Mouse (Mus musculus) hindbrain, embryonic 14.5 days (tissue): Measurements from ENCODE around the gene Rsph6a. TPM values are rescaled to one million over a fixed set of nuclear protein-coding genes. Genes with fewer than 3 reads are reported as not detected.
A peak's percentile ranks its signal among the peaks of the same experiment; 100 is the strongest.

Source experiments
- ATAC-seq: fragments of 200-750 bp; cut with Nextera tagmentation; 2 replicates; pipeline ENCODE4 v1.8.0; 2017; ENCODE audit warnings: moderate number of reproducible peaks, mild to moderate bottlenecking, moderate TSS enrichment, moderate library complexity; ENCODE audit not compliant: low FRiP score
- DNase-seq: peaks from one replicate; pipeline ENCODE4 v3.0.0-alpha.2; 2015; ENCODE audit warnings: low spot score
- H3K27ac ChIP-seq: fragments of 300-500 bp; sonication (generic); 2 replicates; pipeline ENCODE4 v1.5.1; 2014; ENCODE audit warnings: mild to moderate bottlenecking, moderate library complexity
- H3K27me3 ChIP-seq: fragments of 300-500 bp; sonication (generic); 2 replicates; pipeline ENCODE4 v1.6.1; 2014; ENCODE audit warnings: mild to moderate bottlenecking, low read length, mixed read lengths; ENCODE audit not compliant: control insufficient read depth, insufficient read depth
- H3K36me3 ChIP-seq: fragments of 300-500 bp; sonication (generic); replicated peaks from 2 replicates; pipeline ENCODE4 v1.6.1; 2014; ENCODE audit not compliant: control insufficient read depth, insufficient read depth
- H3K4me1 ChIP-seq: fragments of 300-500 bp; sonication (generic); replicated peaks from 2 replicates; pipeline ENCODE4 v1.6.1; 2014; ENCODE audit warnings: antibody characterized with exemption, low read length, mixed read lengths; ENCODE audit not compliant: control insufficient read depth, insufficient read depth
- H3K4me2 ChIP-seq: fragments of 300-500 bp; sonication (generic); replicated peaks from 2 replicates; pipeline ENCODE4 v1.6.1; 2014; ENCODE audit warnings: mild to moderate bottlenecking, moderate library complexity
- H3K4me3 ChIP-seq: fragments of 300-500 bp; sonication (generic); replicated peaks from 2 replicates; pipeline ENCODE4 v1.5.1; 2014; ENCODE audit warnings: mild to moderate bottlenecking, low read length
- H3K9ac ChIP-seq: fragments of 300-500 bp; sonication (generic); 2 replicates; pipeline ENCODE4 v1.6.1; 2014
- H3K9me3 ChIP-seq: fragments of 300-500 bp; sonication (generic); 2 replicates; pipeline ENCODE4 v1.6.1; 2016; ENCODE audit warnings: low read length; ENCODE audit not compliant: control insufficient read depth
- WGBS: fragments of 180-500 bp; shearing (Covaris S2); extraction: QIAGEN DNeasy Blood & Tissue Kit; methylation state at CpG from one replicate; pipeline ENCODE4 v1.1.7; 2014; 5-methylcytosine and 5-hydroxymethylcytosine counted together
- polyA plus RNA-seq: library from polyadenylated mRNA; unstranded; fragments of >200 nt; fragmentation: Nextera tagmentation; extraction: Ambion mirVana; gene quantifications from 2 replicates; pipeline ENCODE4 v1.2.1, GENCODE M21; 2014

Rsph6a gene
- polyA plus RNA-seq, 1 experiment from 2014 or later, result 0.43 TPM

DNA sequence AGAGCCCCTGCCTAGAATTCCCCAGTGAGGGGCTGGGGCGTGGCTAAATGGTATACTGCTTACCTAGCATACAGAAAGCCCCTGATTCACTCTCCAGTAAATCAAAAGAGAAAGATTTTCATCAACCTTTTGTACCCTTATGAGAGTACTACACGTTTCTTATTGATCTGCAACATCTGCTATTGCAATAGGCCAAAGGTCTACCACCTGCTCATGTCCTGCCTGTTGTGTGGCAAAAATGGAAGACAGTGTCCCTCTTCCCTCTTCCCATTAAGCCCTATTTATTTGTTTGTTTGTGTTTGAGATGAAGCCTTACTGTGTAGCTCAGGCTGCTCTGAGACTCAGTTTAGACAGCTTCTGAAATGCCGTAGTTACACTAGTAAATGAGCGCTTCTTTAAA is 38.4 kb upstream of the Rsph6a start:
- Histone ChIP-seq H3K4me1 (0 out of 2 replicates have a peak, but pooled peaks cover 7% of the 10 kb centered on the region), H3K4me2 (no peak overlapping the region), H3K9ac (no peak overlapping the region), H3K36me3 (no peaks in the 10 kb centered on the region), H3K4me3 (no peak overlapping the region), H3K27me3 (peaks cover 4% of the 10 kb centered on the region), H3K9me3 (no peaks in the 10 kb centered on the region), H3K27ac (no peak overlapping the region)
- DNase-seq, result no peak
- no peak for ATAC-seq
- 87% methylated on average over 4 of the region's 4 CpGs for WGBS

DNA sequence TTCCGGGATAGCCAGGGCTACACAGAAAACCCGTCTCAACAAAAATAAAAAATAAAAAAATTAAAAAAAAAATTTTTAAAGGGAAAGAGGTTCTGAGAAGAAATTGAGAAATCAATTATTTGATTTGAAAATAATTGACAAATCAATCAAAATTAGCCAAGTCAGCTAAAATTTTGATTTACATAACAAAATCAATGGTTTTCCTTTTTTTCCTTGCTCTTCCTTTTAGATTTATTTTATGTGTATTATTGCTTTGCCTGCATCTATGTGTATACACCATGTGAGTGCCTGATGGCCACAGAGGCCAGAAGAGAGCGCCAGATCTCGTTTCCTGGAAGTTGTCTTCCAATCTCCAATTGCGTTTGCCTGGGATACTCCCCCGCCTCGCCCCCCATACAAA is 36.6 kb upstream of the Rsph6a start:
- no peak overlapping the region for H3K4me2 ChIP-seq
- H3K4me1 ChIP-seq, result no peaks in the 10 kb centered on the region
- 96% methylated on average over 7 of the region's 7 CpGs for WGBS
- H3K9ac ChIP-seq, result no peak overlapping the region
- DNase-seq, result no peak
- H3K4me3 ChIP-seq, result no peak overlapping the region
- no peaks in the 10 kb centered on the region for H3K36me3 ChIP-seq
- H3K27ac ChIP-seq, result no peak overlapping the region
- no peaks in the 10 kb centered on the region for H3K9me3 ChIP-seq
- peaks cover 22% of the 10 kb centered on the region for H3K27me3 ChIP-seq
- ATAC-seq, result no peak

DNA sequence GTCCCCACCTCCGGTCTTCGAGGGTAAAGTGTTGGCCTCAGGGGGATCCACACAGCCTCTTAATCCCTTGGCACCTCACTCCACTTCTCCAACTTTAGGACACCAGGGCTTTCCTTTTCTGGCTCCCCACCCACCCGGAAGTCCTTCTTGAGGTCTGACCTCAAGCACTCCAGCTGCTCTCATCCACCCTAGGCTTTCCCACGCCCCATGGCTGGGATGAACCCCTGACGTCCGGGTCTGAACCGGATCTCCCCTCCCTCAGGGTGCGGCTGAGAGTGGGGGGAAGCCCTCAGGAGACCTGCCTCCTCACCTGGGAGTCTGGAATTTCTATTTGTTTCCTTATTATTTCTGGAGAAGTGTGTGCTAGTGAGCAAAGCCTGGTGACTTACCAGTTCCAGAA is 33.4 kb upstream of the Rsph6a start:
- peaks cover 11% of the 10 kb centered on the region for H3K4me1 ChIP-seq
- no peak overlapping the region for H3K27ac ChIP-seq
- no peak for DNase-seq
- no peaks in the 10 kb centered on the region for H3K9me3 ChIP-seq
- no peak overlapping the region for H3K4me3 ChIP-seq
- no peaks in the 10 kb centered on the region for H3K36me3 ChIP-seq
- WGBS, result 25% methylated on average over 8 of the region's 8 CpGs
- H3K4me2 ChIP-seq, result no peak overlapping the region
- H3K9ac ChIP-seq, result no peak overlapping the region
- H3K27me3 ChIP-seq, result peaks cover 31% of the 10 kb centered on the region
- ATAC-seq, result no peak

DNA sequence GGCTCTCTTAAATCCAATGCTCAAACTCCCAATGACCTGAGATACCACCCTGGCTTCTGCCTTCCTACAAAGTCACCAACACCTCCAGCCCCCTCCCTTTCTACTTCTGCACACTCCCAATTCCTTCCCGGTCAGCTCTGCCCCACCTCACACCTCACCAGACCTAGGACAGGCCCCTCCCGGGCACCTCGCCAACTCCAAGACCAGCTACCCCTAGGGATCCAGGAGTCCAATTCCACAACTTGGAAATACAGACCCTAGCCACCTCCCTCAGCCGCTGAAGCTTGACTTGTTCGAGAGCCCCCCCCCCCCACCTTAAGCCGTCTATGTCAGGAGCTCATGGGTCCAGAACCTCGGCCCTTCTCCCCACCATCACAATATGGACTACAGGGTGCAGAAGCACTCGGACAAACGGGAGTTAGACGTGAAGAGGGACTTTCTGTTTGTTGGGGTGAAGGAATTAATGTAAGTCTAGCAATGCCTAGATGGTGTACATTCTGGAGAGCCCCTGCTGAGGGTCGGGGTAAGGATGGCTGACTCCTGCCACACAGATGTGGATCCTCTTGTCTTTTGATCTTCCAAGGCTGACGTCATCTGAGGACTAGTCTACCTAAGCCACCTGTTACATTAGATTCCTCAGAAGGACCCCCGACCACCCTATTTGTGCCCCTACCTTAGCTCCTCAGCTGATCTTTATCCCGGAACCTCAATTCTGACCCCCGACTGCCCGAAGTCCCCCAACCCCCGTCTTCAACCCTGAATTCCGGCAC is 32.1 kb upstream of the Rsph6a start:
- ATAC-seq (no peak), DNase-seq (no peak)
- Histone ChIP-seq H3K4me2 (no peak overlapping the region), H3K9me3 (no peaks in the 10 kb centered on the region), H3K36me3 (no peaks in the 10 kb centered on the region), H3K27ac (no peak overlapping the region), H3K4me1 (peaks cover 11% of the 10 kb centered on the region), H3K4me3 (no peak overlapping the region), H3K9ac (no peak overlapping the region), H3K27me3 (peaks cover 31% of the 10 kb centered on the region)
- WGBS, result 66% methylated on average over 18 of the region's 18 CpGs

DNA sequence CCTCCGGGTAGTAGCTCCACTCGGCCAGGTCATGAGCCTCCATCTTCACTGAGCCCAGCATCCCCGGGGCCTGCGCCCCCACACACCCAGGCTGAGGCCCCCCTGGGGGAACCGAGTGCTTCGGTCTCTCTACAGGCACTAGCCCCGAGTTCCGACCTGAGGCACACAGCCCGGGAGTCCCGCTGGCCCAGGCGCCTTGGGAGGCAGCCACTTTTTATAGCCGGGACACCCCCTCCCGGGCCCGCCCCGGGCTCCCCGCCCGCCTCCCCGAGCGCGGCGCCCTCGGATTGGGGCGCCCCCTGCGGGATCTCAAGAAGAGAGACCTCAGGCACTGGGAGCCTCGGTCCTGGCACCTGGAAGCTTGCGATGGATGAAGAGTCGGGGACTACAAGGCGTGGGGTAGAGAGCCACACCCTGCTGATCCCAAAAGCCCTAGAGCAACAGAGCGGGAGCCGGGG is 31.1 kb upstream of the Rsph6a start, which contains the start of gene Foxa3:
Foxa3 (minus strand) TSS at position 182 of the 458 bp plus-strand sequence.
- ATAC-seq, result peak; percentile 15; the same call in 1 of the 2 replicates
- Histone ChIP-seq H3K9ac (peak within 1 kb of the TSS; percentile 87), H3K27ac (peak within 1 kb of the TSS; percentile 66), H3K4me3 (peak within 1 kb of the TSS; percentile 97), H3K4me2 (peak within 1 kb of the TSS; percentile 92), H3K4me1 (peaks cover 11% of the 10 kb centered on the region), H3K9me3 (no peaks in the 10 kb centered on the region), H3K27me3 (peaks cover 31% of the 10 kb centered on the region), H3K36me3 (0 out of 2 replicates have a peak, but pooled peaks cover under 1% of the 10 kb centered on the region)
- no peak for DNase-seq
- WGBS, result 6% methylated on average over 30 of the region's 30 CpGs

DNA sequence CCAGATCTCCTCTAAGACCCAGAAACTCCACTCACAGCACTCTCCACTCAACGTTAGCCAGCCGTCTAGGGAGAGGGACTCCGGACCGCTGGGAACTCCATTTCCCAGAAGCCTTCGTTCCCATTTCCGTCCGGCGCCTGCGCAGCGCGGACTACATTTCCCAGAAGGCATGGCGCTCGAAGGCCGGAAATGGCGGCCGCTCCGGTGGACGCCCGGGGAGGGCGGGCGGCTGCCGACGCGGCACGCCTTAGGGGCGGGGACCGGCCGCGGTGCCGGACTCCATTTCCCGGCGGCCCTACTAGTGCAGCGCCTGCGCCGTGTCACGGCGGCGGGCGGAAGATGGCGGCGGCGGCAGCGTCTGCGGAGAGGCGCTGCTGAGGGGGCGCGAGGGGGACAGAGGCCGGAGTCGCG is 30.4 kb upstream of the Rsph6a start, which contains the start of gene Sympk:
Sympk (plus strand) TSS at position 282 of the 411 bp plus-strand sequence.
- ATAC-seq (peak; percentile 96), DNase-seq (peak; percentile 98)
- Histone ChIP-seq H3K9me3 (no peaks in the 10 kb centered on the region), H3K27ac (peak within 1 kb of the TSS; percentile 66), H3K4me1 (peaks cover 11% of the 10 kb centered on the region), H3K4me2 (peak within 1 kb of the TSS; percentile 92), H3K9ac (peak within 1 kb of the TSS; percentile 87), H3K36me3 (peaks cover 8% of the 10 kb centered on the region), H3K4me3 (peak within 1 kb of the TSS; percentile 97), H3K27me3 (peaks cover 31% of the 10 kb centered on the region)
- WGBS, result 1% methylated on average over 49 of the region's 50 CpGs

DNA sequence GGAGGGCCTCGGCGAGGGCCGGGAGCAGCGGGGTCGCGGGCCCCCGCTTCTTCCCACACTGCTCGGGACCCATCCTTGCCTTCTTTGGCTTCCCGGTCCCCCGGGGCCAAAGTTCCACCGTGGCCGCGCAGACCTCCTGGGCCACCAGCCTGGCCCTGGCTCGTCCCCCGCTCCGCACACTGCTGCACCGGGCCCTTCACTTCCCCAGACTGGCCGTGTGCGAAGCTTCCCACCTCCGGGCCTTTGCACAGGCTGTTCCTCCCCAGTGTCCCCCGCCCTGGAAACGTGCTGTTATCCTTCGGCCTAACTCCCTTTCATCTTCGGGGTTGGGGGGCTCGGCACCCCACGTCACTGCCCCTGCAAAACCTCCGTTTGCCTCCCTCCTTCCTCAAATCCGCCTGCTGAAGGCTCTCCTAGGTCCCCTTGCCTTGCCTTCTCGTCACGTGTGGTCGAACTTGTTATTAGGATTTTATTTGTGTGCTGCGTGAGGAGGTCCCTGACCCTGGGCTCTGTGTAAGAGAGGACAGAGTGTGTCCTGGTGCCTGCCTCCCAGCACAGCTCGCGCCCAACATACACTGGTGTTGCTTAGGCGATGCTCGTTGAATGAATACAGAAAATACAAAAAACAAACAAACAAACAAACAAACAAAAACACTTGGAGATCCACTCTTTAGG is 29.8 kb upstream of the Rsph6a start:
- Histone ChIP-seq H3K9me3 (no peaks in the 10 kb centered on the region), H3K4me1 (peaks cover 11% of the 10 kb centered on the region), H3K4me2 (peak overlapping the region; percentile 92), H3K9ac (peak overlapping the region; percentile 87), H3K36me3 (peaks cover 14% of the 10 kb centered on the region), H3K4me3 (peak overlapping the region; percentile 97), H3K27me3 (peaks cover 31% of the 10 kb centered on the region), H3K27ac (peak overlapping the region; percentile 66)
- peak; percentile 61 for ATAC-seq
- DNase-seq, result no peak
- 3% methylated on average over 36 of the region's 36 CpGs for WGBS

DNA sequence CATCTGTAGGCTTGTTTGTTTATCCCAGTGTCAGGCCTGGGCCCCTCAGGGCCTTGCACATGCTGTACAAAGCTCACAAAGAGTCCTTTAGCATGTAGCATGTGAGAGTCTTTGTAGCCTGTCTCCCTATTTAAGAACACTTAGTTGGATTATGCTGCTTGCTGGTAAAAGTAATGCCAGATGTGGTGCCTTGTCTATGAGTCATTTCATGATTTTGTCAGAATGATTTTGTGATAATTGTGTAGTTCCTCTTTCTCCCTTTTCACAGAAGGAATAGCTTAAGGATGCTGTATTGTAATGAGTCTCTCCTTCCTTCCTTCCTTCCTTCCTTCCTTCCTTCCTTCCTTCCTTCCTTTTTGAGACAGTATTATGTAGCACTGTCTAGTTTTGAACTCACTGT is 26.4 kb upstream of the Rsph6a start:
- H3K4me3 ChIP-seq, result no peak overlapping the region
- peaks cover 11% of the 10 kb centered on the region for H3K4me1 ChIP-seq
- peaks cover 8% of the 10 kb centered on the region for H3K27me3 ChIP-seq
- no peak for DNase-seq
- H3K4me2 ChIP-seq, result no peak overlapping the region
- ATAC-seq, result no peak
- H3K9ac ChIP-seq, result no peak overlapping the region
- H3K27ac ChIP-seq, result no peak overlapping the region
- H3K36me3 ChIP-seq, result peaks cover 48% of the 10 kb centered on the region
- H3K9me3 ChIP-seq, result no peaks in the 10 kb centered on the region

DNA sequence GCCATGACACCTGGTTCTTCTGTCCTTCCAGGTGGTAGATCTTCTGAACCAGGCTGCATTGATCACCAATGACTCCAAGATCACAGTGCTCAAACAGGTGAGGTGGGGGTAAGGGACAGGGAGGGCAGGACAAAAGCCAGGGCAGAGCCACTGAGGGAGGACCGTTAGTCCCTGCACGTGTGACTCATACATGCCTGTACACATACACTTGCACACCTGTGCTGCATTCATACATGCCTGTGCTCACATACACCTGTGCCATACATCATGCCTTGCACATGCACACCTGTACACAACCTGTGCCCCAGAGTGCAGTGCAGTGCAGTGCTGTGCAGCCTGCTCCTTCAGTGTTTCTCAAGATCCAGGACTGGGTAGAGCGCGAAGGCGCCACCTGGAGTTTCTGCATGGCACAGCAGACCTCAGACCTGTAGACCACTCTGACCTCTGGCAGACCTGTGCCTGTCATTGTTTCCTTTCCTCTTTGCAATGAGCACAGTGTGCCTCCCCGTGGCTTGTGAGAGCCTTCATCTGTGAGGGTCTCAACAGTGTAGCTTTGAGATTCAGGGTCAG is 25.3 kb upstream of the Rsph6a start:
- H3K9me3 ChIP-seq, result no peaks in the 10 kb centered on the region
- H3K4me3 ChIP-seq, result no peak overlapping the region
- DNase-seq (peak; percentile 67), ATAC-seq (peak; percentile 15)
- H3K27me3 ChIP-seq, result no peaks in the 10 kb centered on the region
- WGBS, result 63% methylated on average over 6 of the region's 6 CpGs
- no peak overlapping the region for H3K27ac ChIP-seq
- H3K36me3 ChIP-seq, result peaks cover 56% of the 10 kb centered on the region
- H3K9ac ChIP-seq, result no peak overlapping the region
- H3K4me1 ChIP-seq, result peaks cover 11% of the 10 kb centered on the region
- H3K4me2 ChIP-seq, result no peak overlapping the region
